Mouse (Mus musculus) liver, embryonic 11.5 days (tissue): ENCODE results near the gene Ptbp1. TPM values are rescaled to one million over a fixed set of nuclear protein-coding genes. Genes with fewer than 3 reads are reported as not detected.

Experiments
- ATAC-seq: fragments of 200-750 bp; cut with Nextera tagmentation; replicated peaks from 2 replicates; pipeline ENCODE4 v1.8.0; 2017; ENCODE audit warnings: moderate number of reproducible peaks, mild to moderate bottlenecking, moderate TSS enrichment, moderate library complexity; ENCODE audit not compliant: low FRiP score
- DNase-seq: peaks from one replicate; pipeline ENCODE4 v3.0.0-alpha.2; 2017; ENCODE audit warnings: low spot score
- H3K27ac ChIP-seq: fragments of 300-500 bp; sonication (generic); 2 replicates; pipeline ENCODE4 v1.5.1; 2014; ENCODE audit warnings: mild to moderate bottlenecking, low read depth, low read length, control low read depth
- H3K27me3 ChIP-seq: fragments of 300-500 bp; sonication (generic); replicated peaks from 2 replicates; pipeline ENCODE4 v1.6.1; 2014; ENCODE audit warnings: low read length, mixed read lengths; ENCODE audit not compliant: control insufficient read depth, insufficient read depth
- H3K36me3 ChIP-seq: fragments of 300-500 bp; sonication (generic); 2 replicates; pipeline ENCODE4 v1.6.1; 2014; ENCODE audit warnings: mild to moderate bottlenecking, low read length, moderate library complexity, mixed read lengths; ENCODE audit not compliant: control insufficient read depth, insufficient read depth
- H3K4me1 ChIP-seq: fragments of 300-500 bp; sonication (generic); replicated peaks from 2 replicates; pipeline ENCODE4 v1.6.1; 2014; ENCODE audit warnings: low read length, mixed read lengths; ENCODE audit not compliant: control insufficient read depth, insufficient read depth
- H3K4me2 ChIP-seq: fragments of 300-500 bp; sonication (generic); 2 replicates; pipeline ENCODE4 v1.6.1; 2014; ENCODE audit warnings: mild to moderate bottlenecking, control low read depth, moderate library complexity
- H3K4me3 ChIP-seq: fragments of 300-500 bp; sonication (generic); 2 replicates; pipeline ENCODE4 v1.5.1; 2014; ENCODE audit warnings: low read depth, low read length, control low read depth
- H3K9ac ChIP-seq: fragments of 300-500 bp; sonication (generic); 2 replicates; pipeline ENCODE4 v1.6.1; 2014; ENCODE audit warnings: low read depth, low read length, control low read depth
- H3K9me3 ChIP-seq: fragments of 300-500 bp; sonication (generic); 2 replicates; pipeline ENCODE4 v1.6.1; 2016; ENCODE audit warnings: low read length, inconsistent platforms, mixed read lengths; ENCODE audit not compliant: control insufficient read depth
- WGBS: fragments of 180-500 bp; shearing (Covaris S2); extraction: QIAGEN DNeasy Blood & Tissue Kit; methylation state at CpG from one replicate; pipeline ENCODE4 v1.1.7; 2014; 5-methylcytosine and 5-hydroxymethylcytosine counted together
- polyA plus RNA-seq: library from polyadenylated mRNA; unstranded; fragments of >200 nt; fragmentation: Nextera tagmentation; extraction: Ambion mirVana; gene quantifications from 2 replicates; pipeline ENCODE4 v1.2.1, GENCODE M21; 2014

Gene Ptbp1
- polyA plus RNA-seq, 1 experiment from 2014 or later, result 329 TPM

GRCm38 (mm10) chr10:79824413-79824812 lies 29.8 kb upstream of the Ptbp1 start:
- DNase-seq (no peak), ATAC-seq (no peak)
- H3K27ac ChIP-seq, result no peak overlapping the region

DNA sequence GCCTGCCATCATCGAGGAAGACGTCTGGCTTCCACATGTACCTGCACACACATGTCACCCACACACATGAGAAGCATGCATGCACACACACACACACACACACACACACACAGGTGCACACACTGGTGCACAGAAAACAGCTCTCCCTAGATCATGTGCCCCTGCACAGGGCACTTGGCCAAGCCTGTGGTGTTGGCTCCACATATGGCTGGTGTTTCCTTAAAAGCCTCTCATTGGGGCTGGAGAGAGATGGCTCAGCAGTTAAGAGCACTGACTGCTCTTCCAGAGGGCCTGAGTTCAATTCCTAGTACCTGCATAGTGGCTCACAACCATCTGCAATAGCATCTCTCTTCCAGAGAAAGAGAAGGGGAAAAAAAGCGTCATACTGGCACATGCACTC lies 22.6 kb upstream of the Ptbp1 start:
- ATAC-seq, result no peak
- Histone ChIP-seq H3K27ac (no peak overlapping the region), H3K9ac (no peak overlapping the region)

More at GRCm38 (mm10) chr10:79824413-79824812, 29.8 kb upstream of the Ptbp1 start:
- no peaks in the 10 kb centered on the region for H3K9me3 ChIP-seq
- H3K4me1 ChIP-seq, result peaks cover 12% of the 10 kb centered on the region; the same call in 1 of the 2 replicates
- H3K27me3 ChIP-seq, result no peaks in the 10 kb centered on the region
- H3K4me3 ChIP-seq, result no peak overlapping the region
- H3K9ac ChIP-seq, result no peak overlapping the region
- H3K36me3 ChIP-seq, result no peaks in the 10 kb centered on the region
- 38% methylated on average over 6 of the region's 6 CpGs for WGBS
- 0 out of 2 replicates have a peak overlapping the region, but pooled peaks have one; percentile 5 for H3K4me2 ChIP-seq

DNA sequence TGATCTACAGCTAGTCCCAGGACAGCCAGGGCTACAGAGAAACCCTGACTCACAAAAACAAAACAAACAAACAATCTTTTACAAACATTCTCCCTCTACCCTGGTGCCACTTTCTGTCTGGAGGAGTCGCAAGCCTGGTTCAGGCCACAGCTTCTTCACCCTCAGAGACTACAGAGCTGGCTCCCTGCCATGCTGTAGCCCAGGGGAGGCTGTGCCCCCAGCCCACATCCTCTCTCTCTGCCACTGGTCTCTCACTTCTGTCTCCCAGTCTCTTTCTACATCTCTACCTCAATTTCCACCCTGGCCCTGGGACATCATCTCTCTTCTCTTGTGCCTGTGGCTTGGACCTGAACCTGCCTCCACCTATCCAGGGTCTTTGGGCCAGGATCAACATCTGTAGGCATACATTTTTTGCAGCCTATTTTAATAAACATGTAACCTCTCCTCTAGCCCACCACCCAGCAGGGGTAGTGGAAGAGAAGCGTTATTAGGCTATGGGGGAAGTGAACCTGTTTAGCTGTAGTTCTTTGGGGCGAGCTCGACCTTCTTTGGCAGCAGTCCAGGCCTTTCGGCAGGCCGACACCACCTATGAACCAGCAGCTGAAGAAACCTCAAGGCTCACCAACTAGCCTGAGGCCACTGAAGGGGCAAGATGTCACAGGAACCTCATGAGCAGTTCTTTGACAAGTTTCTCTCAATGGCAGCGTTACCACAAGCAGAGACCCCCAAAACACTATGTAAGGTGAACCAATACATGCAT lies 22.0 kb upstream of the Ptbp1 start:
- H3K4me2 ChIP-seq, result no peak overlapping the region
- no peaks in the 10 kb centered on the region for H3K4me1 ChIP-seq
- ATAC-seq (no peak), DNase-seq (no peak)
- no peaks in the 10 kb centered on the region for H3K36me3 ChIP-seq
- no peaks in the 10 kb centered on the region for H3K9me3 ChIP-seq
- H3K4me3 ChIP-seq, result no peak overlapping the region
- H3K27ac ChIP-seq, result no peak overlapping the region
- WGBS, result 75% methylated on average over 7 of the region's 7 CpGs
- no peak overlapping the region for H3K9ac ChIP-seq
- no peaks in the 10 kb centered on the region for H3K27me3 ChIP-seq

More for the DNA sequence above, 22.6 kb upstream of the Ptbp1 start:
- DNase-seq, result no peak
- H3K4me2 ChIP-seq, result no peak overlapping the region
- H3K9me3 ChIP-seq, result no peaks in the 10 kb centered on the region
- H3K4me1 ChIP-seq, result no peaks in the 10 kb centered on the region
- H3K36me3 ChIP-seq, result no peaks in the 10 kb centered on the region
- H3K27me3 ChIP-seq, result no peaks in the 10 kb centered on the region
- H3K4me3 ChIP-seq, result no peak overlapping the region
- 74% methylated on average over 3 of the region's 3 CpGs for WGBS

- Histone ChIP-seq H3K27me3 (no peaks in the 10 kb centered on the region), H3K4me3 (no peak overlapping the region), H3K9me3 (no peaks in the 10 kb centered on the region), H3K4me1 (no peaks in the 10 kb centered on the region), H3K4me2 (no peak overlapping the region), H3K9ac (no peak overlapping the region), H3K27ac (no peak overlapping the region), H3K36me3 (no peaks in the 10 kb centered on the region)
- DNase-seq (no peak), ATAC-seq (no peak)
- WGBS, result 64% methylated on average over 9 of the region's 9 CpGs
Observed at GRCm38 (mm10) chr10:79832786-79833181, 21.4 kb upstream of the Ptbp1 start.

- H3K4me2 ChIP-seq, result no peak overlapping the region
- H3K27ac ChIP-seq, result no peak overlapping the region
- H3K9me3 ChIP-seq, result no peaks in the 10 kb centered on the region
- DNase-seq (peak; percentile 78), ATAC-seq (peak; percentile 59)
- no peak overlapping the region for H3K9ac ChIP-seq
- H3K27me3 ChIP-seq, result no peaks in the 10 kb centered on the region
- H3K36me3 ChIP-seq, result no peaks in the 10 kb centered on the region
- H3K4me1 ChIP-seq, result no peaks in the 10 kb centered on the region
- no peak overlapping the region for H3K4me3 ChIP-seq
- 31% methylated on average over 9 of the region's 9 CpGs for WGBS
Observed at GRCm38 (mm10) chr10:79834769-79835398, 19.3 kb upstream of the Ptbp1 start.

GRCm38 (mm10) chr10:79836918-79837317 lies 17.3 kb upstream of the Ptbp1 start:
- Histone ChIP-seq H3K36me3 (no peaks in the 10 kb centered on the region), H3K27ac (no peak overlapping the region), H3K4me1 (no peaks in the 10 kb centered on the region), H3K9ac (no peak overlapping the region), H3K4me3 (no peak overlapping the region), H3K4me2 (no peak overlapping the region), H3K9me3 (no peaks in the 10 kb centered on the region), H3K27me3 (no peaks in the 10 kb centered on the region)
- 90% methylated on average over 3 of the region's 3 CpGs for WGBS
- ATAC-seq (no peak), DNase-seq (no peak)

GRCm38 (mm10) chr10:79838151-79838550 lies 16.1 kb upstream of the Ptbp1 start:
- no peak for DNase-seq
- Histone ChIP-seq H3K36me3 (no peaks in the 10 kb centered on the region), H3K4me3 (no peak overlapping the region), H3K4me1 (no peaks in the 10 kb centered on the region), H3K4me2 (no peak overlapping the region), H3K9me3 (no peaks in the 10 kb centered on the region), H3K27ac (no peak overlapping the region), H3K27me3 (no peaks in the 10 kb centered on the region), H3K9ac (no peak overlapping the region)
- no peak for ATAC-seq
- WGBS, result 39% methylated on average over 2 of the region's 2 CpGs

- H3K27ac ChIP-seq, result 0 out of 2 replicates have a peak overlapping the region, but pooled peaks have one; percentile 6
- no peaks in the 10 kb centered on the region for H3K36me3 ChIP-seq
- no peak overlapping the region for H3K9ac ChIP-seq
- 78% methylated on average over 3 of the region's 3 CpGs for WGBS
- no peak for ATAC-seq
- no peak overlapping the region for H3K4me3 ChIP-seq
- no peaks in the 10 kb centered on the region for H3K4me1 ChIP-seq
- no peak overlapping the region; the same call in 1 of the 2 replicates for H3K4me2 ChIP-seq
- H3K9me3 ChIP-seq, result no peaks in the 10 kb centered on the region
- DNase-seq, result no peak
- H3K27me3 ChIP-seq, result no peaks in the 10 kb centered on the region
Observed at GRCm38 (mm10) chr10:79840091-79840490, 14.1 kb upstream of the Ptbp1 start.
